20 mouse cellular contexts compared by ENCODE assay signal in genomic region chr4:115563401-115563800, GRCm38 (mm10). TPM values are rescaled to one million over a fixed set of nuclear protein-coding genes. Genes with fewer than 3 reads are reported as not detected.
"Had no signal": no experiment of that assay in that cellular context is flagged by ENCODE, and none has a peak within 500 bp of the region (broad histone marks: within the 10 kb centered on the region; RNA-seq: fewer than 3 reads in every experiment).

Gene Cyp4a31, plus strand, starts transcription at chr4:115563649.

- H3K4me3 ChIP-seq: left cerebral cortex, adult 2 months; limb, embryonic 10.5 days; midbrain, embryonic 10.5 days; myocyte; neural tube, embryonic 15.5 days had no signal

- ATAC-seq: intestine, embryonic 16.5 days; lung, postnatal 0 days had no signal

- H3K9ac ChIP-seq: liver, embryonic 14.5 days; neural tube, embryonic 15.5 days had no signal

- H3K4me2 ChIP-seq: neural tube, embryonic 15.5 days had no signal

- H3K27ac ChIP-seq: left cerebral cortex, adult 2 months; limb, embryonic 10.5 days; liver, embryonic 14.5 days; midbrain, embryonic 10.5 days; neural tube, embryonic 15.5 days had no signal

- H3K27me3 ChIP-seq: neural tube, embryonic 15.5 days had no signal

- H3K36me3 ChIP-seq: limb, embryonic 10.5 days; midbrain, embryonic 10.5 days; neural tube, embryonic 15.5 days had no signal

- H3K9me3 ChIP-seq: limb, embryonic 10.5 days; midbrain, embryonic 10.5 days; neural tube, embryonic 15.5 days had no signal

- DNase-seq: lung, adult 2 months; lung, postnatal 36 days; midbrain, embryonic 14.5 days; right cerebral cortex, adult 18-20 months; right cerebral cortex, postnatal 25 days had no signal

- H3K4me1 ChIP-seq: limb, embryonic 10.5 days; midbrain, embryonic 10.5 days; neural tube, embryonic 15.5 days had no signal

RNA-seq across cellular contexts. Expression of gene Cyp4a31, which starts in this region (rescaled TPM):
- total RNA-seq: layer of hippocampus, postnatal 25 days; left cerebral cortex, adult 2 months; left cerebral cortex, postnatal 14 days; megakaryocyte progenitor cell, adult 5-6 weeks had no signal
- polyA plus RNA-seq: intestine, embryonic 16.5 days; limb, embryonic 10.5 days; limb, embryonic 14.5 days; lung, adult 2 months; lung, postnatal 0 days; midbrain, embryonic 10.5 days; midbrain, embryonic 14.5 days; myocyte; neural tube, embryonic 11.5 days; neural tube, embryonic 15.5 days; small intestine, adult 2 months; stomach, embryonic 16.5 days had no signal
